Mouse (Mus musculus): ENCODE measurements around the gene Ralgps1.

DNA sequence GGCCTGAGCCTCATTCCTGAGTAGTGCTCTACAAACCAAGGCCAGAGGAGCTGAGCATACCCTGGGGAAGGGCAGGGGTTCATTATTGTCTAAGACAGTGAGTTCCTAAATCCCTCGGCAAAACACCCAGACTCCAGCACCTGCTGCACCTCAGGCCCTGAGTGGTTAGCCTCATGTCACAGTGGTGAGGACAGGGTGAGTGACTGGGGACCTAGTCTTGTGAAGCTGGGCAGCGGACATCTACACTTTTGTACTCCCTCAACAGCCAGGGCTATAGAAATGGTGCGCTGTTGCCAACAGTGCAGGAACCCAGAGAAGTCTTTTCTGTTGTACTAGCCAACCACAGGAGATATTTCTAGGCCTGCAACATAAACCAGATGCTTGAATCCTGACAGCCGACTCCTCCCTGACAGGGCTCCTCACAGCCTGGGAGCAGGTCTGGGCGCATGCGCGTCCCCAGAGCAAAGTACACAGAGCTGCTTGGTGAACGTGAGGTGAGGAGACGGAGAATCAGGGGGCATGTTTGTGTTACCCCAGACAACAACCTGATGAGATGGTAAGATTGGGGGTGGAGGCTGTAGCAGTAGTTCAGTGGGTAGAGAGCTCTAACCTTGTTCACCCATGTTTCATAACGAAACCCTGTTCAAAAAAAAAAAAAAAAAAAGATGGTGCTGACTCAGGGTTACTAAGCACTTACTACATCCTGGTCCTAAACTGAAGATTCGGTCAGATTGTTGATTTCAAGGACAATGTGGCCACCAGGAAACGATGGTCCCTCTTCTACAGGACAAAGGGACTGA is 193.6 kb downstream of the Ralgps1 start:
- TF ChIP-seq CTCF (IDR thresholded peaks at IDR 0.05) (no peak), EP300 (IDR thresholded peaks at IDR 0.05) (no peak)
